In genomic region chr2:128590909-128591308, GRCm38 (mm10) we compare ENCODE assay signal across 38 mouse cellular contexts. TPM values are rescaled to one million over a fixed set of nuclear protein-coding genes. Genes with fewer than 3 reads are reported as not detected.
"Had no signal": no experiment of that assay in that cellular context is flagged by ENCODE, and none has a peak within 500 bp of the region (broad histone marks: within the 10 kb centered on the region; RNA-seq: fewer than 3 reads in every experiment).

Gene Spdye4c (plus strand): TSS chr2:128591209.

- DNase-seq: left cerebral cortex, postnatal 4 days; liver; liver, embryonic 13.5 days; liver, postnatal 0 days; lung, adult 18-20 months; lung, adult 2 months; lung, embryonic 14.5 days; lung, postnatal 10 days; lung, postnatal 14 days; lung, postnatal 36 days; lung, postnatal 4 days; midbrain, embryonic 14.5 days had no signal

- H3K36me3 ChIP-seq: limb, embryonic 10.5 days; limb, embryonic 12.5 days; limb, embryonic 13.5 days; limb, embryonic 15.5 days; liver, embryonic 12.5 days; liver, embryonic 13.5 days; liver, embryonic 15.5 days; lung, embryonic 15.5 days; midbrain, embryonic 10.5 days; midbrain, embryonic 12.5 days; midbrain, embryonic 13.5 days; midbrain, embryonic 15.5 days had no signal

- H3K27me3 ChIP-seq: limb, embryonic 12.5 days; limb, embryonic 13.5 days; limb, embryonic 15.5 days; liver, embryonic 12.5 days; liver, embryonic 13.5 days; liver, embryonic 15.5 days; lung, embryonic 15.5 days; midbrain, embryonic 12.5 days; midbrain, embryonic 13.5 days; midbrain, embryonic 15.5 days had no signal

- H3K4me1 ChIP-seq: limb, embryonic 10.5 days; limb, embryonic 12.5 days; limb, embryonic 13.5 days; limb, embryonic 15.5 days; liver, embryonic 12.5 days; liver, embryonic 13.5 days; liver, embryonic 15.5 days; lung, embryonic 15.5 days; megakaryocyte, embryonic 14.5 days; midbrain, embryonic 10.5 days; midbrain, embryonic 12.5 days; midbrain, embryonic 13.5 days; midbrain, embryonic 15.5 days had no signal

- H3K27ac ChIP-seq: left cerebral cortex, adult 2 months; limb, embryonic 10.5 days; limb, embryonic 12.5 days; limb, embryonic 13.5 days; limb, embryonic 15.5 days; liver, embryonic 12.5 days; liver, embryonic 13.5 days; liver, embryonic 14.5 days; liver, embryonic 15.5 days; lung, embryonic 15.5 days; macrophage; midbrain, embryonic 10.5 days; midbrain, embryonic 12.5 days; midbrain, embryonic 13.5 days; midbrain, embryonic 15.5 days had no signal

- H3K4me3 ChIP-seq: left cerebral cortex, adult 2 months; limb, embryonic 10.5 days; limb, embryonic 12.5 days; limb, embryonic 13.5 days; limb, embryonic 15.5 days; liver, embryonic 12.5 days; liver, embryonic 13.5 days; liver, embryonic 15.5 days; lung, embryonic 15.5 days; megakaryocyte, embryonic 14.5 days; midbrain, embryonic 10.5 days; midbrain, embryonic 12.5 days; midbrain, embryonic 13.5 days; midbrain, embryonic 15.5 days; myocyte had no signal

RNA-seq across cellular contexts. Expression of gene Spdye4c, which starts in this region (rescaled TPM):
- polyA plus RNA-seq: limb, embryonic 10.5 days; limb, embryonic 11.5 days; limb, embryonic 12.5 days; limb, embryonic 13.5 days; limb, embryonic 14.5 days; limb, embryonic 15.5 days; liver, adult 2 months; liver, embryonic 11.5 days; liver, embryonic 12.5 days; liver, embryonic 13.5 days; liver, embryonic 14.5 days; liver, embryonic 15.5 days; liver, embryonic 16.5 days; liver, postnatal 0 days; lung, adult 2 months; lung, embryonic 14.5 days; lung, embryonic 15.5 days; lung, embryonic 16.5 days; lung, postnatal 0 days; macrophage; midbrain, embryonic 10.5 days; midbrain, embryonic 11.5 days; midbrain, embryonic 12.5 days; midbrain, embryonic 13.5 days; midbrain, embryonic 14.5 days; midbrain, embryonic 15.5 days; midbrain, embryonic 16.5 days; midbrain, postnatal 0 days; myocyte had no signal
